Mouse (Mus musculus) heart, embryonic 16.5 days (tissue): ENCODE measurements around the gene Nlrc4. TPM values are rescaled to one million over a fixed set of nuclear protein-coding genes. Genes with fewer than 3 reads are reported as not detected.
A peak's percentile ranks its signal among the peaks of the same experiment; 100 is the strongest.

Experiments used
- ATAC-seq: fragments of 200-750 bp; cut with Nextera tagmentation; replicated peaks from 2 replicates; pipeline ENCODE4 v1.8.0; 2017; ENCODE audit warnings: moderate number of reproducible peaks; ENCODE audit not compliant: insufficient read depth, low FRiP score; ENCODE audit errors: extremely low read depth
- H3K27ac ChIP-seq: fragments of 300-500 bp; sonication (generic); 2 replicates; pipeline ENCODE4 v1.5.1; 2014; ENCODE audit warnings: mild to moderate bottlenecking, low read length, control low read depth, moderate library complexity
- H3K27me3 ChIP-seq: fragments of 300-500 bp; sonication (generic); 2 replicates; pipeline ENCODE4 v1.6.1; 2014; ENCODE audit warnings: low read length, mixed read lengths; ENCODE audit not compliant: control insufficient read depth, insufficient read depth
- H3K36me3 ChIP-seq: fragments of 300-500 bp; sonication (generic); 2 replicates; pipeline ENCODE4 v1.6.1; 2014; ENCODE audit not compliant: control insufficient read depth, insufficient read depth
- H3K4me1 ChIP-seq: fragments of 300-500 bp; sonication (generic); 2 replicates; pipeline ENCODE4 v1.6.1; 2014; ENCODE audit warnings: low read length, mixed read lengths; ENCODE audit not compliant: control insufficient read depth, insufficient read depth
- H3K4me2 ChIP-seq: fragments of 300-500 bp; sonication (generic); 2 replicates; pipeline ENCODE4 v1.6.1; 2014; ENCODE audit warnings: low read depth, mild to moderate bottlenecking, control low read depth, low read length
- H3K4me3 ChIP-seq: fragments of 300-500 bp; sonication (generic); 2 replicates; pipeline ENCODE4 v1.5.1; 2014; ENCODE audit warnings: mild to moderate bottlenecking, control low read depth, low read length
- H3K9ac ChIP-seq: fragments of 300-500 bp; sonication (generic); 2 replicates; pipeline ENCODE4 v1.6.1; 2014; ENCODE audit warnings: low read length, control low read depth
- H3K9me3 ChIP-seq: fragments of 300-500 bp; sonication (generic); replicated peaks from 2 replicates; pipeline ENCODE4 v1.6.1; 2016; ENCODE audit warnings: low read length; ENCODE audit not compliant: control insufficient read depth
- WGBS: fragments of 180-500 bp; shearing (Covaris S2); extraction: QIAGEN DNeasy Blood & Tissue Kit; methylation state at CpG from one replicate; pipeline ENCODE4 v1.1.7; 2014; 5-methylcytosine and 5-hydroxymethylcytosine counted together
- polyA plus RNA-seq: library from polyadenylated mRNA; unstranded; fragments of >200 nt; fragmentation: Nextera tagmentation; extraction: Ambion mirVana; gene quantifications from 2 replicates; pipeline ENCODE4 v1.2.1, GENCODE M21; 2015

Nlrc4 gene
- polyA plus RNA-seq, 1 experiment from 2014 or later = 0.28 TPM

GRCm38 (mm10) chr17:74416841-74417360, 42.0 kb downstream of the Nlrc4 start:
- H3K9ac ChIP-seq = no peak overlapping the region
- H3K9me3 ChIP-seq = no peaks in the 10 kb centered on the region
- no peak for ATAC-seq
- H3K4me1 ChIP-seq = no peaks in the 10 kb centered on the region
- H3K27ac ChIP-seq = no peak overlapping the region
- 91% methylated on average over 8 of the region's 8 CpGs for WGBS
- H3K27me3 ChIP-seq = no peaks in the 10 kb centered on the region
- H3K36me3 ChIP-seq = peaks cover 38% of the 10 kb centered on the region
- H3K4me2 ChIP-seq = no peak overlapping the region
- H3K4me3 ChIP-seq = no peak overlapping the region

- Histone ChIP-seq H3K4me2 (no peak overlapping the region), H3K9ac (no peak overlapping the region), H3K27me3 (no peaks in the 10 kb centered on the region), H3K4me1 (no peaks in the 10 kb centered on the region), H3K27ac (no peak overlapping the region), H3K36me3 (peaks cover 37% of the 10 kb centered on the region), H3K9me3 (no peaks in the 10 kb centered on the region), H3K4me3 (no peak overlapping the region)
- ATAC-seq = no peak
- 83% methylated on average over 1 of the region's 1 CpGs for WGBS
These were observed 44.3 kb downstream of the Nlrc4 start for GRCm38 (mm10) chr17:74414671-74415070.

GRCm38 (mm10) chr17:74413324-74413723, 45.6 kb downstream of the Nlrc4 start:
- Histone ChIP-seq H3K4me2 (no peak overlapping the region), H3K36me3 (peaks cover 34% of the 10 kb centered on the region)

GRCm38 (mm10) chr17:74409722-74410121, 49.2 kb downstream of the Nlrc4 start:
- Histone ChIP-seq H3K4me1 (no peaks in the 10 kb centered on the region), H3K27me3 (no peaks in the 10 kb centered on the region), H3K9me3 (no peaks in the 10 kb centered on the region), H3K4me3 (no peak overlapping the region), H3K36me3 (peaks cover 31% of the 10 kb centered on the region), H3K4me2 (no peak overlapping the region), H3K27ac (no peak overlapping the region), H3K9ac (no peak overlapping the region)
- ATAC-seq = no peak
- 40% methylated on average over 4 of the region's 4 CpGs for WGBS

More at GRCm38 (mm10) chr17:74413324-74413723, 45.6 kb downstream of the Nlrc4 start:
- ATAC-seq = no peak
- no peak overlapping the region for H3K27ac ChIP-seq
- no peaks in the 10 kb centered on the region for H3K9me3 ChIP-seq
- no peak overlapping the region for H3K9ac ChIP-seq
- 87% methylated on average over 8 of the region's 8 CpGs for WGBS
- H3K4me3 ChIP-seq = no peak overlapping the region
- H3K4me1 ChIP-seq = no peaks in the 10 kb centered on the region
- H3K27me3 ChIP-seq = no peaks in the 10 kb centered on the region

GRCm38 (mm10) chr17:74406487-74406886, 52.5 kb downstream of the Nlrc4 start:
- ATAC-seq = no peak

GRCm38 (mm10) chr17:74402486-74403222, 56.3 kb downstream of the Nlrc4 start:
- H3K36me3 ChIP-seq = peaks cover 35% of the 10 kb centered on the region
- no peaks in the 10 kb centered on the region for H3K9me3 ChIP-seq
- no peak for ATAC-seq
- H3K4me2 ChIP-seq = no peak overlapping the region
- WGBS = 87% methylated on average over 12 of the region's 12 CpGs
- H3K9ac ChIP-seq = no peak overlapping the region
- no peak overlapping the region for H3K27ac ChIP-seq
- H3K4me1 ChIP-seq = no peaks in the 10 kb centered on the region
- H3K27me3 ChIP-seq = no peaks in the 10 kb centered on the region
- no peak overlapping the region for H3K4me3 ChIP-seq

More at GRCm38 (mm10) chr17:74406487-74406886, 52.5 kb downstream of the Nlrc4 start:
- Histone ChIP-seq H3K4me3 (no peak overlapping the region), H3K9ac (no peak overlapping the region), H3K36me3 (peaks cover 43% of the 10 kb centered on the region), H3K4me1 (no peaks in the 10 kb centered on the region), H3K27me3 (no peaks in the 10 kb centered on the region), H3K4me2 (no peak overlapping the region), H3K27ac (no peak overlapping the region), H3K9me3 (no peaks in the 10 kb centered on the region)
- 81% methylated on average over 8 of the region's 8 CpGs for WGBS

GRCm38 (mm10) chr17:74397173-74397572, 61.8 kb downstream of the Nlrc4 start:
- Histone ChIP-seq H3K4me3 (no peak overlapping the region), H3K9ac (no peak overlapping the region), H3K27me3 (no peaks in the 10 kb centered on the region), H3K9me3 (no peaks in the 10 kb centered on the region), H3K4me1 (peaks cover 9% of the 10 kb centered on the region; the same call in 1 of the 2 replicates), H3K27ac (no peak overlapping the region), H3K4me2 (no peak overlapping the region), H3K36me3 (peaks cover 4% of the 10 kb centered on the region)
- ATAC-seq = no peak
- 78% methylated on average over 2 of the region's 2 CpGs for WGBS

GRCm38 (mm10) chr17:74396766-74397165, 62.2 kb downstream of the Nlrc4 start:
- Histone ChIP-seq H3K4me3 (no peak overlapping the region), H3K4me1 (peaks cover 9% of the 10 kb centered on the region; the same call in 1 of the 2 replicates), H3K4me2 (peak overlapping the region; percentile 78; the same call in 1 of the 2 replicates), H3K9ac (no peak overlapping the region), H3K9me3 (no peaks in the 10 kb centered on the region), H3K36me3 (no peaks in the 10 kb centered on the region; the same call in 1 of the 2 replicates), H3K27ac (no peak overlapping the region), H3K27me3 (no peaks in the 10 kb centered on the region)
- WGBS = 74% methylated on average over 4 of the region's 4 CpGs
- no peak for ATAC-seq

- Histone ChIP-seq H3K9me3 (no peaks in the 10 kb centered on the region), H3K27ac (peak within 1 kb of the TSS; percentile 85), H3K27me3 (no peaks in the 10 kb centered on the region), H3K4me3 (peak within 1 kb of the TSS; percentile 78), H3K4me1 (peaks cover 9% of the 10 kb centered on the region; the same call in 1 of the 2 replicates), H3K4me2 (peak within 1 kb of the TSS; percentile 78), H3K36me3 (no peaks in the 10 kb centered on the region), H3K9ac (peak within 1 kb of the TSS; percentile 99)
- under 1% methylated on average over 41 of the region's 41 CpGs for WGBS
- ATAC-seq = peak; percentile 100
These were observed 63.4 kb downstream of the Nlrc4 start, which contains the start of gene Slc30a6 for GRCm38 (mm10) chr17:74395383-74396065. Gene Slc30a6 (plus strand): TSS chr17:74395608.
